ENCODE assay signal across 10 mouse cellular contexts in genomic region chr2:102659521-102659830, GRCm38 (mm10). TPM values are rescaled to one million over a fixed set of nuclear protein-coding genes. Genes with fewer than 3 reads are reported as not detected.
DNase-seq lines count a peak whose midpoint lies in the region; ATAC-seq lines count a peak whose summit lies in the region.
"Had no signal": no experiment of that assay in that cellular context is flagged by ENCODE, and none has a peak within 500 bp of the region (broad histone marks: within the 10 kb centered on the region; RNA-seq: fewer than 3 reads in every experiment).

No protein-coding gene starts in this region.

- intact Hi-C loops in left cerebral cortex, postnatal 4 days (cut with DNase I), result no loop called here

- WGBS in forebrain, embryonic 15.5 days, result 1% methylated on average over 10 of the region's 10 CpGs
- 3% methylated on average over 10 of the region's 10 CpGs for WGBS in liver, embryonic 16.5 days (ENCODE audit: insufficient replicate concordance)

- ATAC-seq in forebrain, embryonic 15.5 days (replicated peaks), result 0 out of 2 replicates have a peak, but pooled peaks have one; percentile 32
- no peak for ATAC-seq in liver, embryonic 16.5 days (ENCODE audit: low read depth)

- H3K27ac ChIP-seq in forebrain, embryonic 15.5 days (replicated peaks), result peak overlapping the region; percentile 79; the same call in 1 of the 2 replicates
- no peak overlapping the region for H3K27ac ChIP-seq in liver, embryonic 16.5 days (ENCODE audit: low read length)

- H3K4me3 ChIP-seq in forebrain, embryonic 15.5 days, result peak overlapping the region; percentile 63
- H3K4me3 ChIP-seq in liver, embryonic 16.5 days (ENCODE audit: low read depth, low read length), result peak overlapping the region; percentile 51

- peak overlapping the region; percentile 96 for H3K4me2 ChIP-seq in forebrain, embryonic 15.5 days (replicated peaks)
- peak overlapping the region; percentile 61 for H3K4me2 ChIP-seq in liver, embryonic 16.5 days (ENCODE audit: low read depth, low read length)

- peak; percentile 13 to 45 for DNase-seq in adrenal gland, adult (ENCODE audit: inconsistent age in 2 of 2, low spot score in 1 of 2)
- DNase-seq in adrenal gland, adult 8-10 months, result no peak
- peak; percentile 57 for DNase-seq in left cerebral cortex, postnatal 4 days
- no peak for DNase-seq in left cerebral cortex, adult 9 months (ENCODE audit: low spot score in 2 of 2)
- DNase-seq in spleen, postnatal 36 days (ENCODE audit: low spot score in 2 of 2), result no peak
- no peak for DNase-seq in ovary, postnatal 10 days (ENCODE audit: low spot score)

- H3K4me1 ChIP-seq in forebrain, embryonic 15.5 days, result peaks cover 58% of the 10 kb centered on the region
- no peaks in the 10 kb centered on the region for H3K4me1 ChIP-seq in liver, embryonic 16.5 days (ENCODE audit: control insufficient read depth, low read depth, low read length)

- no peaks in the 10 kb centered on the region for H3K9me3 ChIP-seq in forebrain, embryonic 15.5 days
- H3K9me3 ChIP-seq in liver, embryonic 16.5 days (replicated peaks; ENCODE audit: control insufficient read depth, low read length), result no peaks in the 10 kb centered on the region

- H3K9ac ChIP-seq in forebrain, embryonic 15.5 days (replicated peaks), result peak overlapping the region; percentile 77
- H3K9ac ChIP-seq in liver, embryonic 16.5 days (ENCODE audit: low read depth, low read length), result no peak overlapping the region

- no peaks in the 10 kb centered on the region for H3K36me3 ChIP-seq in forebrain, embryonic 15.5 days
- no peaks in the 10 kb centered on the region for H3K36me3 ChIP-seq in liver, embryonic 16.5 days (ENCODE audit: control insufficient read depth, insufficient read depth)

- no peaks in the 10 kb centered on the region for H3K27me3 ChIP-seq in forebrain, embryonic 15.5 days
- H3K27me3 ChIP-seq in liver, embryonic 16.5 days (ENCODE audit: control insufficient read depth, insufficient read depth, low read depth, low read length), result peaks cover 44% of the 10 kb centered on the region

RNA-seq across cellular contexts. Expression of gene Slc1a2, which starts 1.0 kb away (rescaled TPM):
- 1 to 10 TPM in 3 of 4 experiments, under 1 TPM in 1; 0.90 to 2.2 (median 1.2) TPM for total RNA-seq in adrenal gland, adult 8-10 months (2022)
- 100 to 1,000 TPM; 197 to 218 TPM for total RNA-seq in left cerebral cortex, postnatal 4 days (2021)
- polyA plus RNA-seq in forebrain, embryonic 15.5 days (2015; fragmentation: Nextera tagmentation; extraction: Ambion mirVana), result 10.5 and 11.4 TPM in 2 replicates
- 0.78 and 1.5 TPM in 2 replicates for polyA plus RNA-seq in liver, embryonic 16.5 days (2015; fragmentation: Nextera tagmentation; extraction: Ambion mirVana)
- total RNA-seq: common myeloid progenitor, adult 5-6 weeks; neutrophil, adult 5-6 weeks had no signal

Comparison
In these comparisons a context has a peak if more than half of its experiments do, and no peak if none do; other contexts are left out.
1. DNase-seq: peak in adrenal gland, adult (2 of 2) and left cerebral cortex, postnatal 4 days (single experiment); none in adrenal gland, adult 8-10 months (single experiment), left cerebral cortex, adult 9 months (0 of 2), spleen, postnatal 36 days (0 of 2) and ovary, postnatal 10 days (single experiment).
2. RNA of gene Slc1a2, which starts 1.0 kb away (total RNA-seq): 197 to 218 TPM in left cerebral cortex, postnatal 4 days; 0.90 to 2.2 TPM in adrenal gland, adult 8-10 months; every median in the first group is over 10 times any median in the second.